ENCODE assay signal across 22 mouse cellular contexts in the genomic region with DNA sequence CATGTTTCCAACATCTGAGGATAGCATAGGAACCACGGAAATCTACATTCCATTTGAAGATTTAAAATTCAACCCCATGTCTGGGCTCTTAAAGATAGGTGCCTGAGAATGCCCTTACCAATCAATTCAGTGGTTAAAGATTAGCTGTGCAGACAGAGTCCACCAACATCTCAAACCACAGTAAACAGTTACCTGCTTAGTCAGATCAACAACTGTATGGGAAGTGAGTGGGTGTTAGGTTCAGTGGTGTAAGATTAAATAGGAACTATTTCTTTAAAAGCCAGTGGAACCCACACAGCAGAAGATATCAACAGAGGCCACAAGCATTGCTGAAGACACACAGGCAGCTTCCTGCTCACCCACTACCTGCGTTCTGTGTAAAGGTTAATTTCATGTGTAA. TPM values are rescaled to one million over a fixed set of nuclear protein-coding genes. Genes with fewer than 3 reads are reported as not detected.
"Had no signal": no experiment of that assay in that cellular context is flagged by ENCODE, and none has a peak within 500 bp of the region (broad histone marks: within the 10 kb centered on the region; RNA-seq: fewer than 3 reads in every experiment).

No protein-coding gene starts in this region.

- H3K27me3 ChIP-seq: limb, embryonic 13.5 days; lung, embryonic 15.5 days had no signal

- H3K4me3 ChIP-seq: limb, embryonic 10.5 days; limb, embryonic 13.5 days; lung, embryonic 15.5 days had no signal

- DNase-seq: kidney, adult 11 months; kidney, postnatal 4 days; lung, postnatal 4 days; midbrain, embryonic 14.5 days; thymus, adult 2 months; thymus, postnatal 14 days; thymus, postnatal 4 days had no signal

- H3K4me1 ChIP-seq: limb, embryonic 10.5 days; limb, embryonic 13.5 days; lung, embryonic 15.5 days had no signal

- H3K4me2 ChIP-seq: limb, embryonic 13.5 days; lung, embryonic 15.5 days; midbrain, embryonic 11.5 days had no signal

- H3K36me3 ChIP-seq: limb, embryonic 10.5 days; limb, embryonic 13.5 days; lung, embryonic 15.5 days had no signal

- H3K9me3 ChIP-seq: limb, embryonic 10.5 days; limb, embryonic 13.5 days; lung, embryonic 15.5 days had no signal

- H3K9ac ChIP-seq: limb, embryonic 13.5 days; lung, embryonic 15.5 days had no signal

- H3K27ac ChIP-seq: kidney, postnatal 0 days; limb, embryonic 10.5 days; limb, embryonic 13.5 days; lung, embryonic 15.5 days; stomach, postnatal 0 days had no signal

RNA-seq across cellular contexts. Expression of a gene that starts 1.3 kb away (rescaled TPM):
- total RNA-seq: layer of hippocampus, adult 18-20 months; layer of hippocampus, postnatal 14 days; left cerebral cortex, adult 8-10 months; left cerebral cortex, postnatal 14 days; megakaryocyte progenitor cell, adult 5-6 weeks; megakaryocyte-erythroid progenitor cell, adult 5-6 weeks; midbrain, postnatal 0 days had no signal
- polyA plus RNA-seq: limb, embryonic 10.5 days; limb, embryonic 13.5 days; midbrain, embryonic 11.5 days; midbrain, embryonic 14.5 days; neural tube, embryonic 11.5 days; small intestine, adult 2 months had no signal
